Mouse (Mus musculus) limb, embryonic 14.5 days (tissue): Measurements from ENCODE around the gene Cdk12. TPM values are rescaled to one million over a fixed set of nuclear protein-coding genes. Genes with fewer than 3 reads are reported as not detected.

Experiments used
- ATAC-seq: fragments of 200-750 bp; cut with Nextera tagmentation; 2 replicates; pipeline ENCODE4 v1.8.0; 2017; ENCODE audit warnings: low read depth, moderate number of reproducible peaks, moderate TSS enrichment; ENCODE audit not compliant: low FRiP score
- DNase-seq: peaks from one replicate; pipeline ENCODE4 v3.0.0-alpha.2; 2015; ENCODE audit warnings: low spot score
- H3K27ac ChIP-seq: fragments of 300-500 bp; sonication (generic); replicated peaks from 2 replicates; pipeline ENCODE4 v1.5.1; 2014; ENCODE audit warnings: low read depth, mild to moderate bottlenecking, low read length, moderate library complexity, mixed read lengths
- H3K27me3 ChIP-seq: fragments of 300-500 bp; sonication (generic); 2 replicates; pipeline ENCODE4 v1.6.1; 2014; ENCODE audit warnings: low read length, mixed read lengths; ENCODE audit not compliant: control insufficient read depth, insufficient read depth
- H3K36me3 ChIP-seq: fragments of 300-500 bp; sonication (generic); 2 replicates; pipeline ENCODE4 v1.6.1; 2014; ENCODE audit warnings: mild to moderate bottlenecking, low read length, moderate library complexity, mixed read lengths; ENCODE audit not compliant: control insufficient read depth, insufficient read depth
- H3K4me1 ChIP-seq: fragments of 300-500 bp; sonication (generic); 2 replicates; pipeline ENCODE4 v1.6.1; 2014; ENCODE audit warnings: antibody characterized with exemption, low read length, mixed read lengths; ENCODE audit not compliant: control insufficient read depth, insufficient read depth
- H3K4me2 ChIP-seq: fragments of 300-500 bp; sonication (generic); replicated peaks from 2 replicates; pipeline ENCODE4 v1.6.1; 2014; ENCODE audit warnings: low read depth, mild to moderate bottlenecking, low read length, moderate library complexity; ENCODE audit not compliant: severe bottlenecking
- H3K4me3 ChIP-seq: fragments of 300-500 bp; sonication (generic); replicated peaks from 2 replicates; pipeline ENCODE4 v1.5.1; 2014; ENCODE audit warnings: low read length
- H3K9ac ChIP-seq: fragments of 300-500 bp; sonication (generic); 2 replicates; pipeline ENCODE4 v1.6.1; 2014; ENCODE audit warnings: mild to moderate bottlenecking, low read depth, low read length, moderate library complexity; ENCODE audit not compliant: severe bottlenecking
- H3K9me3 ChIP-seq: fragments of 300-500 bp; sonication (generic); 2 replicates; pipeline ENCODE4 v1.6.1; 2016; ENCODE audit warnings: low read length; ENCODE audit not compliant: control insufficient read depth
- POLR2A ChIP-seq: fragments of 200-500 bp; IDR thresholded peaks from 2 replicates; pipeline ENCODE4 v1.8.0; 2012; ENCODE audit warnings: inconsistent platforms, mild to moderate bottlenecking, moderate library complexity, borderline replicate concordance; ENCODE audit not compliant: insufficient read depth, insufficient read length; ENCODE audit errors: extremely low read depth
- WGBS: fragments of 180-500 bp; shearing (Covaris S2); extraction: QIAGEN DNeasy Blood & Tissue Kit; methylation state at CpG from one replicate; pipeline ENCODE4 v1.1.7; 2014; 5-methylcytosine and 5-hydroxymethylcytosine counted together
- polyA plus RNA-seq, 2 experiments: library from polyadenylated mRNA; depleted of rRNA in 1 of 2; stranded (reverse) in 1 of 2; unstranded in 1 of 2; fragments of >200 nt; fragmentation: Nextera tagmentation in 1 of 2; extraction: Ambion mirVana in 1 of 2; gene quantifications; 2 replicates each; pipeline versions ENCODE4 v1.2.1 to v1.2.3; 2012 to 2014

Cdk12 gene
- polyA plus RNA-seq, 2 experiments = 13.6 to 27.0 TPM

DNA sequence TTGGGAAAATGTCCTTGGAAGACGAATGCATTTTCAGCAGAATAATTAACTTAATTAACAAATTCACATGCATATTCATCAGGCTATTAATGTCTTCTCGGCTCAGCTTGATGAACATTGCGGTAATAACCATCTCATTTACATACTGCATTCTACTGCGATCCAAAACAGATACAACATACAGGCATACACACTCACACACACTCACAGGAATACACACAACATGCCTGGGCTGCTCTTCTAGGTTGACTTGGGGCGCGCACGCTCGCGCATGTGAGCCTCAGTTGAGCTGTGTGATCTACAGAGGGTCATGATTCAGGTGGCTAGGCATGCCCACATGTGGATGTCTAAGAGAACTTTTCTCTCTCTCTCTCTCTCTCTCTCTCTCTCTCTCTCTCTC, 80.9 kb downstream of the Cdk12 start:
- H3K27me3 ChIP-seq = no peaks in the 10 kb centered on the region
- ATAC-seq (no peak), DNase-seq (no peak)
- no peak overlapping the region for H3K4me2 ChIP-seq
- 42% methylated on average over 9 of the region's 9 CpGs for WGBS
- peaks cover 12% of the 10 kb centered on the region for H3K36me3 ChIP-seq
- no peaks in the 10 kb centered on the region for H3K9me3 ChIP-seq
- no peak for TF ChIP-seq POLR2A
- H3K4me3 ChIP-seq = no peak overlapping the region
- no peak overlapping the region for H3K27ac ChIP-seq
- H3K9ac ChIP-seq = no peak overlapping the region
- H3K4me1 ChIP-seq = no peaks in the 10 kb centered on the region

GRCm38 (mm10) chr11:98284230-98284629, 81.4 kb downstream of the Cdk12 start:
- TF ChIP-seq POLR2A = no peak
- H3K9me3 ChIP-seq = no peaks in the 10 kb centered on the region
- ATAC-seq (peak; percentile 34; the same call in 1 of the 2 replicates), DNase-seq (peak; percentile 8)
- H3K9ac ChIP-seq = 0 out of 2 replicates have a peak overlapping the region, but pooled peaks have one; percentile 18
- no peaks in the 10 kb centered on the region for H3K4me1 ChIP-seq
- peak overlapping the region; percentile 22 for H3K4me3 ChIP-seq
- H3K36me3 ChIP-seq = peaks cover 7% of the 10 kb centered on the region
- WGBS = 1% methylated on average over 16 of the region's 17 CpGs
- no peaks in the 10 kb centered on the region for H3K27me3 ChIP-seq
- peak overlapping the region; percentile 42 for H3K4me2 ChIP-seq
- H3K27ac ChIP-seq = no peak overlapping the region

- no peaks in the 10 kb centered on the region for H3K27me3 ChIP-seq
- WGBS = 69% methylated on average over 2 of the region's 2 CpGs
Observed at GRCm38 (mm10) chr11:98285368-98285767, 82.5 kb downstream of the Cdk12 start.

DNA sequence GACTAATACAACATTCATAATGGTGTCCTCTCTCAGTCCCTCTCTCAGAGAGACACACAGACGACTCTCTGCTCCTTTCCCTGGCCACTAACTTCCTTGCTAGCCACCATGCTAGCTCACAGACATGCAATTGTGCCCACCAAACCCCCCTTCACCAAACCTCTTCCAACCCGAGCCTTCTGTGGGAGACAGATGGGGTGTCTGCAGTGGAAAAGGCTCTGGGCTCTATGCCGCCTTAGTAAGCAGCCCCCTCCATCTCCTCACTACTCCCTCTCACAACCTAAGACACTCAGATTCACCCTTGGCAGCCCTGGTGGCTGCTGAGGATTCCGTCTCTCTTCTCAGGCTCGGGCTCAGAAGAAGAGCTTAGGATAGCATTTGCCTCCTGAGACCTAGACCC, 84.7 kb downstream of the Cdk12 start:
- no peak overlapping the region for H3K9ac ChIP-seq
- DNase-seq (no peak), ATAC-seq (no peak)
- no peak for TF ChIP-seq POLR2A
- no peaks in the 10 kb centered on the region for H3K9me3 ChIP-seq
- H3K27me3 ChIP-seq = no peaks in the 10 kb centered on the region
- H3K4me2 ChIP-seq = no peak overlapping the region
- no peak overlapping the region for H3K4me3 ChIP-seq
- H3K36me3 ChIP-seq = no peaks in the 10 kb centered on the region
- no peaks in the 10 kb centered on the region for H3K4me1 ChIP-seq
- H3K27ac ChIP-seq = no peak overlapping the region
- 47% methylated on average over 5 of the region's 5 CpGs for WGBS

More at GRCm38 (mm10) chr11:98285368-98285767, 82.5 kb downstream of the Cdk12 start:
- Histone ChIP-seq H3K4me3 (no peak overlapping the region), H3K9ac (no peak overlapping the region), H3K27ac (no peak overlapping the region), H3K4me1 (no peaks in the 10 kb centered on the region), H3K36me3 (peaks cover 3% of the 10 kb centered on the region; the same call in 1 of the 2 replicates), H3K4me2 (no peak overlapping the region), H3K9me3 (no peaks in the 10 kb centered on the region)
- TF ChIP-seq POLR2A = no peak
- ATAC-seq (no peak), DNase-seq (no peak)

DNA sequence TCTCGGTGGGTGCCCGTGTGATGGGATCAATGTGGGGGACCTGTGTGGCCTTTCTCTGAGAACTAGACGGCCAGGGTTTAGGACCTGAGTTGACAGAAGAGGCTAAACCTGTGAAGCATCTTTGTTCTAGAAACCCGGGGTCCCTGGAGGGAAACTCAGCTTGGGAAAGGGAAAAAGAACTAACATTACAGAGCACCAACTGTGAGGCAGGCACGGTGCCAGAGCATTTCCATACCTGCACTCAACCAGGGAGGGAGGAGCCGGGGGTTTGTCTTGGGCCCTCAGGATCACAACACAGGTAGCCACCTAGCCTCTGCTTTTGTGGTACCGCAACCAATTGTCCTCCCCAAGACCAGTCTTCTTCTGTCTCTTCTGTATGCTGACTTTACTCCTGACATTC, 85.1 kb downstream of the Cdk12 start:
- 52% methylated on average over 7 of the region's 7 CpGs for WGBS
- Histone ChIP-seq H3K4me3 (no peak overlapping the region), H3K9ac (no peak overlapping the region), H3K27ac (no peak overlapping the region), H3K27me3 (no peaks in the 10 kb centered on the region), H3K36me3 (no peaks in the 10 kb centered on the region), H3K9me3 (no peaks in the 10 kb centered on the region), H3K4me1 (no peaks in the 10 kb centered on the region), H3K4me2 (no peak overlapping the region)
- no peak for DNase-seq
- ATAC-seq = no peak
- TF ChIP-seq POLR2A = no peak

DNA sequence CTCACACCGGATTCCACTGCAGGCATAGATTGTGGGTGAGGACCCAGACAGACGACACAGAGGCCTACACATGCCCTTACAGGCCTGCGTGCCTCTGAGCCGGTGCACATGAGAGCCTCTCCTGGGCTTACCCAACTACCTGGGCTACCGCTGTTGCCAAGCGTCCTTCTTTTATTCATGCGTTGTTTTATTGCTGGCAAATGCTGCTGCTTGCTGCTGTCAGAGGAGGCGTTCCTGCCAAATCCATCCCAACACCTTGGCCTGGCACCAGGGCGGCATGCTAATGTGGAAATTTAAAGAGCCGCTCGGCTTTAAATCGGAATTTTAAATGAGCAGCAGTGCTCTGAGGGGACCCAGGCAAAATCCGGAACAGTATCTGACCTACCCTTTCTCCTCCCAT, 87.0 kb downstream of the Cdk12 start:
- H3K36me3 ChIP-seq = no peaks in the 10 kb centered on the region
- H3K4me1 ChIP-seq = no peaks in the 10 kb centered on the region
- H3K4me3 ChIP-seq = no peak overlapping the region
- no peak overlapping the region for H3K4me2 ChIP-seq
- H3K27ac ChIP-seq = no peak overlapping the region
- TF ChIP-seq POLR2A = no peak
- no peak for DNase-seq
- H3K9me3 ChIP-seq = no peaks in the 10 kb centered on the region
- ATAC-seq = no peak
- 22% methylated on average over 13 of the region's 13 CpGs for WGBS
- no peak overlapping the region for H3K9ac ChIP-seq
- no peaks in the 10 kb centered on the region for H3K27me3 ChIP-seq
